Mouse (Mus musculus) testis, postnatal 14 days (tissue): ENCODE data around the gene Ints11.

ENCODE experiments used
- DNase-seq: peaks from one replicate; pipeline ENCODE4 v3.0.0; 2021; ENCODE audit warnings: low spot score

Ints11 gene

GRCm38 (mm10) chr4:155869317-155870033 is at the start of gene Ints11, which contains the start of gene Cptp:
TSS of gene Ints11 (plus strand) at chr4:155869546.
TSS of gene Cptp (minus strand) at chr4:155869440.
- DNase-seq, result peak; percentile 96

GRCm38 (mm10) chr4:155821025-155821424 is 48.3 kb upstream of the Ints11 start:
- no peak for DNase-seq

GRCm38 (mm10) chr4:155823443-155823842 is 45.9 kb upstream of the Ints11 start:
- no peak for DNase-seq

DNA sequence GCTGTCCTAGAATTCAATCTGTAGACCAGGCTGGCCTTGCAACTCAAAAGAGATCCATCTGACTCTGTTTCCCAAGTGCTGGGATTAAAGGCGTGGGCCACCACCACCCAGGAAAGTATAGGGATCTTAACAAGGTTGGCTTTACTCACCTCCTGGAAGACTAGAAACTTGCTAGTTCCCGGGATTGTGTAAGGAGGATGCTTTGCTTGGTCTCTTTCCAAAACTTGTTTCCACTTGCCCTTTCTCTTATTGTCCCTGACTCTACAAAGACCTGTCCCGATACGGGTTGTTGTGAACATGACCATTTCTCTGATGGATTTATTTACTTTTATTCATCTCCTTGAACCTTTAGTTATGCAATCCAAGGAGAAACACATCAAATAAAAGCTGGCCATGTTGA is 39.5 kb upstream of the Ints11 start:
- DNase-seq, result no peak

DNA sequence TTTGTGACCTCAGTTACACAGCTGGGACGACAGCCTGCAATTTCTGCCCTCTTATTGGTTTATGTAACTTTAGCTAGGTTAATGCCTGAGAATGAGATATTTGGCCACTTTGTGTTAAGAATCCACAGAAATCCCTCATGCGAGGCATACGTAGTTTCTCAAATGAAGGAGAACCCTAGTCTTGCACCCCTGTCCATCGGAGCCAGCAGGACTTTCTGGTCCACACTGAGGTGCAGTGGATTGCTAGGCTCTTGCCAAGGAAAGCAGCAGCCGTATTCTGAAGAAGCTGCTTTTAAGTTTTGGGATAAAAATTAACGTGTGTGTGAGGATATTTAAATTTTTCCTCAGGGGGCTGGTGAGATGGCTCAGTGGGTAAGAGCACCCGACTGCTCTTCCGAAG is 38.8 kb upstream of the Ints11 start:
- no peak for DNase-seq

- peak; percentile 96 for DNase-seq
Measured at GRCm38 (mm10) chr4:155831205-155831766, 38.1 kb upstream of the Ints11 start, which contains the start of gene Aurkaip1. TSS of gene Aurkaip1 (plus strand) at chr4:155831272.

DNA sequence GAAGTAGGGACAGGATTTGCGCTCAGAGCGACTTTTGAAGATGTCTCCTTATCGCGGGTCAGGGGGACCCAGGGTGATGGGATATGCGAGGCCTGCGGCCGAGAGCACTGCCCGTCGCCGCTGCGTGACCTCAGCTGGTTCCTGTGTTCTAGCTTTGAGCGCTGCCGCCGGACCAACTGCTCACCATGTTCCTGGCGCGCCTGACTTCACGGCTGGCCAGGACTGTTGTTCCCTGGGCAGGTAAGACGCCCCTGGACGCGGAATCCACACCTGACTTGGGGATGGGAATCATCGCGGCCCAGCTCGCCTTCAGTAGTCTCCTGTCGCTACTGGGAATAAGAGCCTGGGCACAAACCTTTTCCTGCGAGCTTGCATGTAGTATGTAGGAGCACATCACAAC is 37.5 kb upstream of the Ints11 start:
- DNase-seq, result no peak

GRCm38 (mm10) chr4:155832321-155832720 is 37.0 kb upstream of the Ints11 start:
- DNase-seq, result no peak

GRCm38 (mm10) chr4:155833234-155833633 is 36.1 kb upstream of the Ints11 start:
- DNase-seq, result no peak

DNA sequence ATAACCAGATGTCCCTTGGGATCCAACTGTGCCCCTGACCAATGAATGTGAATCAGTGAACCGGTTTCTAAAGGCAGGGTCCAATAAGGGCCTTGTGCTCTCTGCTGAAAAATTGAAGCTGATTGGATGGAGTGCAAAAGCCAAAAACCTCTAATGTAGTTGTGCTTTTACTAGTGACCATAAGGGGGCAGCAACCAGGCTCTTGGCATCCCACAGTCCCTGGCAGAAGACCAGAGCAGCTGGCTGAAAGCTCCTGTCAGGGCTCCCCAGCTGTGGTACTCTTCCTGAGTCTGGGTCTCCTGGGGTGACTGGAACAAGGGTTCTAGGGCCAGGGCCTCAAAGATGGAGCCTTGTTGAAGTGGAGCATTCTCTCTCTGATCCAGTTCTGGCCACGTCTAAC is 35.5 kb upstream of the Ints11 start:
- DNase-seq, result peak; percentile 69

- DNase-seq, result no peak
Measured at GRCm38 (mm10) chr4:155837404-155838010, 31.8 kb upstream of the Ints11 start.

GRCm38 (mm10) chr4:155838187-155839153 is 30.9 kb upstream of the Ints11 start:
- DNase-seq, result no peak

DNA sequence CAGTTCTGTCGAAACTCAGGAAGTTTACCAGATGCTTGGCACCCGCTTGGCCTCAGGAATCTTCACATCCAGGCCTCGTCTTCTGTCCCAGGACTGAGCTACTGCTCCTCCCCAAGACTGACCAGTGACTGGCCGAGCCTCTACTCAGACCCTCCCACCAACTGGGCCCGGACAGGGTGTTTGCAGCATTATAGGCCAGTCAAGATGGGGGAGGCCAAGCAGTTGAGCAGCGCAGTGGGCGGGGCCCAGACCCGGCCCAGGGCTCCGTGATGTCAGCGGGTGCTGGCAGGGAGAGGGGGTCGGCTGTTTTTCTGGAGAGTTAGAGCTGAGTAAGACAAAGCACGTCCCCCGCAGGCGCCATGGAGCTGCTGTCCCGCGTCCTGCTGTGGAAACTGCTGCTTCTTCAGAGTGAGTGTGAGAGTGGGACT is 29.8 kb upstream of the Ints11 start, which contains the start of gene Mxra8:
Gene Mxra8 (plus strand): TSS at position 198 of the 428 bp plus-strand sequence.
- DNase-seq, result peak; percentile 82

DNA sequence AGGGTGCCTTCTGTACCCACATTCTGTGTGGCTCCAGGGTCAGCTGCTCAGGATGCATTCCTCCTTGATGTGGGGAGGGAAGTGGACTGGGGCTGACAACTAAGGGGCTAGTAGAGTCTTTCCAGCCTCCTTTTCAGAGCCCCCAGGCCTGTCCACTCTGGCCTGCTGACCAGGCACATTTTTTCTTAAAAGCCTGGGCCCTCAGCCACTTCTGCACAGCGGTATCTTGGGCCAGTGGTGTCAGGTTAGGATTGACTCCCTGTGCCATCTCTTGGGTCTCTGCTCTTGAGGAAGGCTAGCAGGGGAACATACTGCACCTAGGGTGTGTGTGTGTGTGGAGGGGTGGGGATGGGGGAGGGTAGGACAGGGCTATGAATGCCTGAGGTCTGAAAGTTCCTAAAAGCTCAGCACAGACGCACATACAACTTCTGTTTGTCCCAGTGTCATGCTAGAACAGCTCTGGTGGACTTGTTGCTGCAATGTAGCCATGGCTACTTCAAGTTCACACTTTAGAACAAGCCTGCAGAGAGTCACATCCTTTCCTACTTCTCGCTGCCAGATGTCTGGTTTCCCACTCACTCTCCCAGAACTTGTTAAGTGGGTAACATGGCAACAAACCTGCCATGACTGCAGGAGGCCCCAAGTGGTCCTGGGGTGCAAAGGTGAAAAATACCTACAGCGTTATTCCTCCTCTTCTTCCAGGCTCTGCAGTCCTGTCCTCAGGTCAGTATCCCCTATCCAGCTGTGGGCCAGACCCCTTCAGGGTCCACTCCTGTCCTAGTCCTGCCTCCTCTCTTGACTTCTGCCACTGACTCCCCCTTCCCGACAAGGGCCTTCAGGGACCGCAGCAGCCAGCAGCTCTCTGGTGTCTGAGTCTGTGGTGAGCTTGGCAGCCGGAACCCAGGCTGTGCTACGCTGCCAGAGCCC is 29.0 kb upstream of the Ints11 start:
- DNase-seq, result no peak

DNA sequence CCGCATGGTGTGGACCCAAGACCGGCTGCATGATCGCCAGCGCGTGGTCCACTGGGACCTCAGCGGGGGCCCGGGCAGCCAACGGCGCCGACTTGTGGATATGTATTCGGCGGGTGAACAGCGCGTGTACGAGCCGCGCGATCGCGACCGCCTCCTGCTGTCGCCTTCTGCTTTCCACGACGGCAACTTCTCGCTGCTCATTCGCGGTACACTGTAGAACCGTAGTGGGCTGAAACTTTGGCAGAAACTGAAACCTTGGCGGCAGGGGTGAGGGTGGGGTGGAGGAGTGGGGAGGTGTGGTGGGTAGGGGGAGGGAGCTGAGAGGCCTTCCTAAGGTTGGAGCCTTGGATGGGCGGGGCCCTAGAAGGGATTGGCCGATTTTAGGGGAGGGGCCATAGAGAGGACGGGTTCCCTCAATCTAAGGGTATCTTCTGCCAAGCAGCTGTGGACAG is 28.3 kb upstream of the Ints11 start:
- peak; percentile 67 for DNase-seq

GRCm38 (mm10) chr4:155841651-155842270 is 27.6 kb upstream of the Ints11 start:
- no peak for DNase-seq

- DNase-seq, result no peak
Measured at GRCm38 (mm10) chr4:155843231-155843630, 26.1 kb upstream of the Ints11 start.

GRCm38 (mm10) chr4:155846871-155847578 is 22.3 kb upstream of the Ints11 start, which contains the start of gene Dvl1:
TSS of gene Dvl1 (plus strand) at chr4:155847402.
- peak; percentile 92 for DNase-seq

- DNase-seq, result peak; percentile 63
Measured at GRCm38 (mm10) chr4:155847591-155848352, 21.6 kb upstream of the Ints11 start.
